Mouse (Mus musculus) leukemia stem cell, adult 10-12 weeks (primary cell): ENCODE results near the gene Jph2. TPM values are rescaled to one million over a fixed set of nuclear protein-coding genes. Genes with fewer than 3 reads are reported as not detected.

Source experiments
- polyA plus RNA-seq: library from polyadenylated mRNA; stranded (reverse); fragments of >175 nt; gene quantifications from 2 replicates; pipeline ENCODE4 v1.2.3, GENCODE M21; 2012; ENCODE audit warnings: low replicate concordance

Jph2 gene
- polyA plus RNA-seq: not detected in 2 replicates

GRCm38 (mm10) chr2:163397905-163398304 lies at the start of gene Jph2:
Gene Jph2, minus strand, starts transcription at chr2:163397993.

GRCm38 (mm10) chr2:163438246-163438618 lies 40.4 kb upstream of the Jph2 start, which contains the start of gene Gdap1l1:
Gene Gdap1l1, plus strand, starts transcription at chr2:163438476.

GRCm38 (mm10) chr2:163424597-163424996 lies 26.8 kb upstream of the Jph2 start, which contains the start of gene Oser1:
Gene Oser1, minus strand, starts transcription at chr2:163424697.

Other genes with a start within 250 kb of the Jph2 start
- gene Tox2, start 194.9 kb downstream of the Jph2 start, polyA plus RNA-seq: 26.5 and 67.2 TPM in 2 replicates
- gene Oser1, start 26.7 kb upstream of the Jph2 start, polyA plus RNA-seq: 2.0 and 3.8 TPM in 2 replicates
- gene Gdap1l1, start 40.5 kb upstream of the Jph2 start, polyA plus RNA-seq: 0.15 TPM in 1 of 2 replicates, not detected in the other
- 3.6 and 6.0 TPM in 2 replicates for gene Fitm2, start 74.6 kb upstream of the Jph2 start, polyA plus RNA-seq
- gene R3hdml, start 94.3 kb upstream of the Jph2 start, polyA plus RNA-seq: not detected in 2 replicates
- gene Hnf4a, start 108.8 kb upstream of the Jph2 start, polyA plus RNA-seq: 0.27 and 0.46 TPM in 2 replicates
- gene Ttpal, start 204.3 kb upstream of the Jph2 start, polyA plus RNA-seq: 17.9 and 83.9 TPM in 2 replicates
- gene Serinc3, start 247.1 kb upstream of the Jph2 start, polyA plus RNA-seq: 41.8 and 151 TPM in 2 replicates